Mouse (Mus musculus): ENCODE measurements at regions not wholly inside any gene's neighbourhood (a gene's known extent, or its start where the extent isn't known, plus 50 kb on each side); places are given as distances from the start of the nearest gene placed in this dataset.

- ATAC-seq (replicated peaks; ENCODE audit: low read depth, poor library complexity, severe bottlenecking) = no peak
Measured at GRCm38 (mm10) chr16:51967051-51967845, 63.8 kb upstream of the Cblb start.

All from common myeloid progenitor, adult 5-6 weeks (primary cell).